Comparison of ENCODE assay signal across 8 mouse cellular contexts in the genomic region with DNA sequence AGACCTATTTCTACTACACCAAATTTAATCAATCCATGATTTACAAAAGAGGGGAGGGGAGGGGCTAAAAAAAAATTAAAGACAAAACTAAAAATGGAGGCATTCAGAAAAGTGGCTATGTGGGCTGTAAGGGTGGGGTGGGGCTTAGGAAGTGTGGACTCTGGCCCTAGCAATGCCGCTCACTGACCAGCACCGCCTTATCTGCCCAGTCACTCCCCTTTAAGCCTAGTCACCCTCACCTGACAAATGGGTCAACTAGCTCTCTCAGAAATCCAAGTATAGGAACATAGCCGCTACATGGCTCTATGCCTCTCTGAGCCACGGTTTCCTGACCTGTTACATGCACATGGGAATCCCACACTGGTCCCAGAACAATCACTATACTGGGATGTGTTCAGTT. TPM values are rescaled to one million over a fixed set of nuclear protein-coding genes. Genes with fewer than 3 reads are reported as not detected.
DNase-seq lines count a peak whose midpoint lies in the region; ATAC-seq lines count a peak whose summit lies in the region.

No protein-coding gene starts in this region.

- DNase-seq in heart, adult 8-10 months (ENCODE audit: low spot score) = no peak
- DNase-seq in limb, embryonic 10.5 days (ENCODE audit: low spot score) = no peak
- no peak for DNase-seq in embryonic facial prominence, embryonic 10.5 days (ENCODE audit: low spot score)
- DNase-seq in neural tube, embryonic 10.5 days (ENCODE audit: extremely low spot score, low spot score) = no peak

- H3K9me3 ChIP-seq in heart, embryonic 14.5 days (ENCODE audit: control insufficient read depth, low read length) = no peaks in the 10 kb centered on the region
- no peaks in the 10 kb centered on the region for H3K9me3 ChIP-seq in limb, embryonic 15.5 days
- no peaks in the 10 kb centered on the region for H3K9me3 ChIP-seq in limb, embryonic 10.5 days (replicated peaks)
- no peaks in the 10 kb centered on the region for H3K9me3 ChIP-seq in embryonic facial prominence, embryonic 10.5 days
- no peaks in the 10 kb centered on the region for H3K9me3 ChIP-seq in liver, embryonic 16.5 days (replicated peaks; ENCODE audit: control insufficient read depth, low read length)

- WGBS in heart, embryonic 14.5 days = 73% methylated on average over 4 of the region's 4 CpGs
- 90% methylated on average over 4 of the region's 4 CpGs for whole genome bisulfite sequencing in limb, embryonic 15.5 days
- WGBS in limb, embryonic 10.5 days = 92% methylated on average over 4 of the region's 4 CpGs
- 90% methylated on average over 4 of the region's 4 CpGs for WGBS in embryonic facial prominence, embryonic 10.5 days
- 72% methylated on average over 4 of the region's 4 CpGs for WGBS in liver, embryonic 16.5 days (ENCODE audit: insufficient replicate concordance)

- no peak for ATAC-seq in heart, embryonic 14.5 days (ENCODE audit: insufficient number of reproducible peaks, insufficient read depth, low FRiP score, low read depth)
- no peak for ATAC-seq in limb, embryonic 15.5 days (ENCODE audit: insufficient number of reproducible peaks, low FRiP score, low TSS enrichment, low read depth)
- ATAC-seq in liver, embryonic 16.5 days (ENCODE audit: low read depth) = no peak
- ATAC-seq in frontal cortex, adult (ENCODE audit: low TSS enrichment) = no peak

- no peaks in the 10 kb centered on the region for H3K36me3 ChIP-seq in heart, embryonic 14.5 days (ENCODE audit: control insufficient read depth, insufficient read depth, low read length)
- peaks cover 3% of the 10 kb centered on the region; the same call in 1 of the 2 replicates for H3K36me3 ChIP-seq in limb, embryonic 15.5 days
- H3K36me3 ChIP-seq in limb, embryonic 10.5 days = peaks cover 7% of the 10 kb centered on the region
- 0 out of 2 replicates have a peak, but pooled peaks cover 4% of the 10 kb centered on the region for H3K36me3 ChIP-seq in embryonic facial prominence, embryonic 10.5 days (replicated peaks)
- no peaks in the 10 kb centered on the region for H3K36me3 ChIP-seq in liver, embryonic 16.5 days (ENCODE audit: control insufficient read depth, insufficient read depth)

- H3K27ac ChIP-seq in heart, embryonic 14.5 days (replicated peaks in 1 of 2; ENCODE audit: control insufficient read depth in 1 of 2, insufficient read depth in 1 of 2, low read depth in 2 of 2, low read length in 2 of 2) = peak overlapping the region; percentile 73; a peak in 3 of 4 replicates
- 0 out of 2 replicates have a peak overlapping the region, but pooled peaks have one; percentile 35 for H3K27ac ChIP-seq in limb, embryonic 15.5 days
- no peak overlapping the region for H3K27ac ChIP-seq in limb, embryonic 10.5 days
- H3K27ac ChIP-seq in embryonic facial prominence, embryonic 10.5 days (replicated peaks) = 0 out of 2 replicates have a peak overlapping the region, but pooled peaks have one; percentile 44
- H3K27ac ChIP-seq in liver, embryonic 16.5 days (ENCODE audit: low read length) = peak overlapping the region; percentile 48

- H3K4me3 ChIP-seq in heart, embryonic 14.5 days (ENCODE audit: control insufficient read depth in 1 of 2, insufficient read depth in 1 of 2, low read depth in 1 of 2, low read length in 2 of 2) = no peak overlapping the region
- H3K4me3 ChIP-seq in limb, embryonic 15.5 days = no peak overlapping the region
- H3K4me3 ChIP-seq in limb, embryonic 10.5 days = no peak overlapping the region
- no peak overlapping the region for H3K4me3 ChIP-seq in embryonic facial prominence, embryonic 10.5 days
- H3K4me3 ChIP-seq in liver, embryonic 16.5 days (ENCODE audit: low read depth, low read length) = no peak overlapping the region

- no peak overlapping the region for H3K4me2 ChIP-seq in heart, embryonic 14.5 days (ENCODE audit: low read length)
- H3K4me2 ChIP-seq in limb, embryonic 15.5 days = no peak overlapping the region
- no peak overlapping the region for H3K4me2 ChIP-seq in liver, embryonic 16.5 days (ENCODE audit: low read depth, low read length)

- H3K4me1 ChIP-seq in heart, embryonic 14.5 days (ENCODE audit: control insufficient read depth in 2 of 2, insufficient read depth in 2 of 2, low read length in 2 of 2) = peaks cover 29 to 55% of the 10 kb centered on the region in 2 experiments
- peaks cover 50% of the 10 kb centered on the region for H3K4me1 ChIP-seq in limb, embryonic 15.5 days
- peaks cover 40% of the 10 kb centered on the region for H3K4me1 ChIP-seq in limb, embryonic 10.5 days
- H3K4me1 ChIP-seq in embryonic facial prominence, embryonic 10.5 days = peaks cover 54% of the 10 kb centered on the region
- peaks cover 28% of the 10 kb centered on the region for H3K4me1 ChIP-seq in liver, embryonic 16.5 days (ENCODE audit: control insufficient read depth, low read depth, low read length)

- no peak overlapping the region for H3K9ac ChIP-seq in heart, embryonic 14.5 days (ENCODE audit: low read length)
- H3K9ac ChIP-seq in limb, embryonic 15.5 days = no peak overlapping the region
- H3K9ac ChIP-seq in liver, embryonic 16.5 days (ENCODE audit: low read depth, low read length) = no peak overlapping the region

- no peaks in the 10 kb centered on the region for H3K27me3 ChIP-seq in heart, embryonic 14.5 days (ENCODE audit: control insufficient read depth, insufficient read depth, low read length)
- no peaks in the 10 kb centered on the region for H3K27me3 ChIP-seq in limb, embryonic 15.5 days
- H3K27me3 ChIP-seq in limb, embryonic 10.5 days (ENCODE audit: low read depth, poor library complexity, severe bottlenecking) = no peaks in the 10 kb centered on the region
- no peaks in the 10 kb centered on the region for H3K27me3 ChIP-seq in embryonic facial prominence, embryonic 10.5 days (replicated peaks; ENCODE audit: low read depth, poor library complexity, severe bottlenecking)
- H3K27me3 ChIP-seq in liver, embryonic 16.5 days (ENCODE audit: control insufficient read depth, insufficient read depth, low read depth, low read length) = no peaks in the 10 kb centered on the region

RNA-seq across cellular contexts. Expression of gene Fam53b, which starts 26.7 kb away (rescaled TPM):
- 15.4 and 15.6 TPM in 2 replicates for polyA plus RNA-seq in heart, embryonic 14.5 days (2014; fragmentation: Nextera tagmentation; extraction: Ambion mirVana)
- 10 to 100 TPM; 24.0 to 31.3 (median 26.9) TPM for total RNA-seq in heart, adult 8-10 months (2022)
- 18.5 and 20.2 TPM in 2 replicates for polyA plus RNA-seq in limb, embryonic 15.5 days (2015; fragmentation: Nextera tagmentation; extraction: Ambion mirVana)
- polyA plus RNA-seq in limb, embryonic 10.5 days (2016; fragmentation: Nextera tagmentation; extraction: Ambion mirVana) = 32.7 and 39.1 TPM in 2 replicates
- 29.4 and 29.9 TPM in 2 replicates for polyA plus RNA-seq in embryonic facial prominence, embryonic 10.5 days (2016; fragmentation: Nextera tagmentation; extraction: Ambion mirVana)
- polyA plus RNA-seq in liver, embryonic 16.5 days (2015; fragmentation: Nextera tagmentation; extraction: Ambion mirVana) = 25.1 and 29.4 TPM in 2 replicates
